Mouse (Mus musculus): ENCODE results near the gene Tnip1. TPM values are rescaled to one million over a fixed set of nuclear protein-coding genes. Genes with fewer than 3 reads are reported as not detected.

Gene Tnip1
- polyA plus RNA-seq, 1 experiment, result 20.6 TPM

- 43% methylated on average over 9 of the region's 9 CpGs for whole genome bisulfite sequencing
- TF ChIP-seq CTCF (conservative IDR thresholded peaks at IDR 0.05; ENCODE audit: insufficient read depth, insufficient read length, low read depth, low read length) (no peak), POLR2A (IDR thresholded peaks at IDR 0.05; ENCODE audit: low read depth, low read length) (no peak)
- Histone ChIP-seq H3K36me3 (ENCODE audit: control insufficient read depth, insufficient read depth, low read length) (peaks cover 22% of the 10 kb centered on the region; the same call in 1 of the 2 replicates), H3K27me3 (replicated peaks; ENCODE audit: control insufficient read depth, insufficient read depth, low read length) (no peaks in the 10 kb centered on the region), H3K27ac (ENCODE audit: insufficient read depth, low read depth, low read length) (peak overlapping the region; percentile 64), H3K4me3 (ENCODE audit: insufficient read depth, low read depth, low read length) (no peak overlapping the region), H3K4me1 (ENCODE audit: control insufficient read depth, insufficient read depth, low read length) (peaks cover 5% of the 10 kb centered on the region; the same call in 1 of the 2 replicates)
- peak; percentile 81 for DNase-seq
Observed at GRCm38 (mm10) chr11:54912503-54913316, 50.0 kb downstream of the Tnip1 start.

GRCm38 (mm10) chr11:54911671-54912502 is 50.8 kb downstream of the Tnip1 start:
- Histone ChIP-seq H3K4me1 (ENCODE audit: control insufficient read depth, insufficient read depth, low read length) (peaks cover 5% of the 10 kb centered on the region; the same call in 1 of the 2 replicates), H3K4me3 (ENCODE audit: insufficient read depth, low read depth, low read length) (no peak overlapping the region), H3K36me3 (ENCODE audit: control insufficient read depth, insufficient read depth, low read length) (peaks cover 28% of the 10 kb centered on the region; the same call in 1 of the 2 replicates), H3K27ac (ENCODE audit: insufficient read depth, low read depth, low read length) (peak overlapping the region; percentile 99; the same call in 1 of the 2 replicates), H3K27me3 (replicated peaks; ENCODE audit: control insufficient read depth, insufficient read depth, low read length) (no peaks in the 10 kb centered on the region)
- DNase-seq, result peak; percentile 67
- 72% methylated on average over 7 of the region's 7 CpGs for WGBS
- TF ChIP-seq CTCF (conservative IDR thresholded peaks at IDR 0.05; ENCODE audit: insufficient read depth, insufficient read length, low read depth, low read length), result no peak
- TF ChIP-seq POLR2A (IDR thresholded peaks at IDR 0.05; ENCODE audit: low read depth, low read length), result no peak

- Histone ChIP-seq H3K4me1 (ENCODE audit: control insufficient read depth, insufficient read depth, low read length) (peaks cover 5% of the 10 kb centered on the region; the same call in 1 of the 2 replicates), H3K36me3 (ENCODE audit: control insufficient read depth, insufficient read depth, low read length) (peaks cover 28% of the 10 kb centered on the region; the same call in 1 of the 2 replicates), H3K4me3 (ENCODE audit: insufficient read depth, low read depth, low read length) (no peak overlapping the region), H3K27me3 (replicated peaks; ENCODE audit: control insufficient read depth, insufficient read depth, low read length) (no peaks in the 10 kb centered on the region), H3K27ac (ENCODE audit: insufficient read depth, low read depth, low read length) (peak overlapping the region; percentile 99)
- TF ChIP-seq CTCF (conservative IDR thresholded peaks at IDR 0.05; ENCODE audit: insufficient read depth, insufficient read length, low read depth, low read length) (no peak), POLR2A (IDR thresholded peaks at IDR 0.05; ENCODE audit: low read depth, low read length) (peak; percentile 55)
- peak; percentile 68 for DNase-seq
- WGBS, result 63% methylated on average over 3 of the region's 3 CpGs
Observed at GRCm38 (mm10) chr11:54911201-54911600, 51.5 kb downstream of the Tnip1 start.

- TF ChIP-seq POLR2A (IDR thresholded peaks at IDR 0.05; ENCODE audit: low read depth, low read length) (peak; percentile 87), CTCF (conservative IDR thresholded peaks at IDR 0.05; ENCODE audit: insufficient read depth, insufficient read length, low read depth, low read length) (no peak)
- H3K4me1 ChIP-seq (ENCODE audit: control insufficient read depth, insufficient read depth, low read length), result peaks cover 5% of the 10 kb centered on the region; the same call in 1 of the 2 replicates
- WGBS, result 69% methylated on average over 12 of the region's 12 CpGs
- H3K27ac ChIP-seq (ENCODE audit: insufficient read depth, low read depth, low read length), result peak overlapping the region; percentile 99
- DNase-seq, result no peak
- H3K27me3 ChIP-seq (replicated peaks; ENCODE audit: control insufficient read depth, insufficient read depth, low read length), result no peaks in the 10 kb centered on the region
- H3K36me3 ChIP-seq (ENCODE audit: control insufficient read depth, insufficient read depth, low read length), result peaks cover 29% of the 10 kb centered on the region; the same call in 1 of the 2 replicates
- no peak overlapping the region for H3K4me3 ChIP-seq (ENCODE audit: insufficient read depth, low read depth, low read length)
Observed at GRCm38 (mm10) chr11:54910081-54910665, 52.5 kb downstream of the Tnip1 start.

- H3K27ac ChIP-seq (ENCODE audit: insufficient read depth, low read depth, low read length), result peak overlapping the region; percentile 99
- no peak overlapping the region for H3K4me3 ChIP-seq (ENCODE audit: insufficient read depth, low read depth, low read length)
- 78% methylated on average over 11 of the region's 11 CpGs for WGBS
- peaks cover 5% of the 10 kb centered on the region; the same call in 1 of the 2 replicates for H3K4me1 ChIP-seq (ENCODE audit: control insufficient read depth, insufficient read depth, low read length)
- no peak for DNase-seq
- no peaks in the 10 kb centered on the region for H3K27me3 ChIP-seq (replicated peaks; ENCODE audit: control insufficient read depth, insufficient read depth, low read length)
- H3K36me3 ChIP-seq (ENCODE audit: control insufficient read depth, insufficient read depth, low read length), result peaks cover 31% of the 10 kb centered on the region; the same call in 1 of the 2 replicates
- TF ChIP-seq CTCF (conservative IDR thresholded peaks at IDR 0.05; ENCODE audit: insufficient read depth, insufficient read length, low read depth, low read length), result no peak
- TF ChIP-seq POLR2A (IDR thresholded peaks at IDR 0.05; ENCODE audit: low read depth, low read length), result peak; percentile 20
Observed at GRCm38 (mm10) chr11:54909273-54909672, 53.4 kb downstream of the Tnip1 start.

GRCm38 (mm10) chr11:54907259-54907658 is 55.5 kb downstream of the Tnip1 start:
- TF ChIP-seq CTCF (conservative IDR thresholded peaks at IDR 0.05; ENCODE audit: insufficient read depth, insufficient read length, low read depth, low read length) (no peak), POLR2A (IDR thresholded peaks at IDR 0.05; ENCODE audit: low read depth, low read length) (no peak)
- no peaks in the 10 kb centered on the region for H3K27me3 ChIP-seq (replicated peaks; ENCODE audit: control insufficient read depth, insufficient read depth, low read length)
- H3K4me1 ChIP-seq (ENCODE audit: control insufficient read depth, insufficient read depth, low read length), result no peaks in the 10 kb centered on the region; the same call in 1 of the 2 replicates
- WGBS, result 71% methylated on average over 5 of the region's 5 CpGs
- peaks cover 32% of the 10 kb centered on the region; the same call in 1 of the 2 replicates for H3K36me3 ChIP-seq (ENCODE audit: control insufficient read depth, insufficient read depth, low read length)
- peak overlapping the region; percentile 42 for H3K4me3 ChIP-seq (ENCODE audit: insufficient read depth, low read depth, low read length)
- DNase-seq, result peak; percentile 60
- peak overlapping the region; percentile 99 for H3K27ac ChIP-seq (ENCODE audit: insufficient read depth, low read depth, low read length)
